Mouse (Mus musculus) megakaryocyte, embryonic 14.5 days (primary cell): ENCODE measurements at regions not wholly inside any gene's neighbourhood (a gene's known extent, or its start where the extent isn't known, plus 50 kb on each side); places are given as distances from the start of the nearest gene placed in this dataset.

Experiments used
- H3K27me3 ChIP-seq: replicated peaks from 2 replicates; pipeline ENCODE3; 2012; ENCODE audit warnings: inconsistent platforms
- H3K36me3 ChIP-seq: replicated peaks from 2 replicates; pipeline ENCODE3; 2012; ENCODE audit warnings: low read length, inconsistent platforms, mixed read lengths
- H3K4me1 ChIP-seq: 2 replicates; pipeline ENCODE4 v1.6.1; 2012; ENCODE audit warnings: inconsistent platforms
- H3K4me3 ChIP-seq: replicated peaks from 2 replicates; pipeline ENCODE3; 2012; ENCODE audit warnings: moderate library complexity, mild to moderate bottlenecking, inconsistent platforms
- H3K9me3 ChIP-seq: 2 replicates; pipeline ENCODE4 v1.6.1; 2012; ENCODE audit warnings: inconsistent platforms
- FLI1 ChIP-seq: IDR thresholded peaks from 2 replicates; pipeline ENCODE4 v1.6.1; 2012; ENCODE audit warnings: low read length, inconsistent platforms, mixed read lengths
- GATA1 ChIP-seq: IDR thresholded peaks from 3 replicates; pipeline ENCODE4 v1.6.1; 2012; ENCODE audit warnings: mixed read lengths, low read length, inconsistent platforms, borderline replicate concordance

- Histone ChIP-seq H3K4me1 (no peaks in the 10 kb centered on the region), H3K9me3 (peaks cover 4% of the 10 kb centered on the region), H3K4me3 (no peak overlapping the region), H3K27me3 (no peaks in the 10 kb centered on the region), H3K36me3 (no peaks in the 10 kb centered on the region)
- TF ChIP-seq GATA1 (no peak), FLI1 (no peak)
These were observed 213.8 kb upstream of the Fbxl7 start for GRCm38 (mm10) chr15:27109130-27109529.

- no peak overlapping the region for H3K4me3 ChIP-seq
- H3K9me3 ChIP-seq: no peaks in the 10 kb centered on the region; the same call in 1 of the 2 replicates
- no peak for TF ChIP-seq GATA1
- no peak for TF ChIP-seq FLI1
- H3K4me1 ChIP-seq: no peaks in the 10 kb centered on the region
- H3K36me3 ChIP-seq: no peaks in the 10 kb centered on the region
- H3K27me3 ChIP-seq: no peaks in the 10 kb centered on the region
These were observed 234.3 kb upstream of the Fbxl7 start for GRCm38 (mm10) chr15:27129697-27130096.

- Histone ChIP-seq H3K27me3 (no peaks in the 10 kb centered on the region), H3K4me3 (no peak overlapping the region), H3K36me3 (no peaks in the 10 kb centered on the region), H3K4me1 (no peaks in the 10 kb centered on the region), H3K9me3 (no peaks in the 10 kb centered on the region)
- no peak for TF ChIP-seq GATA1
- TF ChIP-seq FLI1: no peak
These were observed 237.4 kb upstream of the Fbxl7 start for GRCm38 (mm10) chr15:27132761-27133160.

GRCm38 (mm10) chr15:27137580-27137979 is 242.2 kb upstream of the Fbxl7 start:
- Histone ChIP-seq H3K4me1 (no peaks in the 10 kb centered on the region), H3K9me3 (no peaks in the 10 kb centered on the region), H3K36me3 (no peaks in the 10 kb centered on the region), H3K4me3 (no peak overlapping the region), H3K27me3 (no peaks in the 10 kb centered on the region)
- TF ChIP-seq GATA1 (no peak), FLI1 (no peak)

- no peaks in the 10 kb centered on the region for H3K9me3 ChIP-seq
- no peak for TF ChIP-seq FLI1
- TF ChIP-seq GATA1: no peak
- H3K27me3 ChIP-seq: no peaks in the 10 kb centered on the region
- H3K4me3 ChIP-seq: no peak overlapping the region
- H3K4me1 ChIP-seq: no peaks in the 10 kb centered on the region
- no peaks in the 10 kb centered on the region for H3K36me3 ChIP-seq
These were observed 250.5 kb upstream of the Fbxl7 start for GRCm38 (mm10) chr15:27145860-27146259.

- H3K36me3 ChIP-seq: no peaks in the 10 kb centered on the region
These were observed 265.6 kb upstream of the Fbxl7 start for GRCm38 (mm10) chr15:27160986-27161385.

GRCm38 (mm10) chr15:27167484-27167883 is 272.1 kb upstream of the Fbxl7 start:
- Histone ChIP-seq H3K4me3 (no peak overlapping the region), H3K4me1 (no peaks in the 10 kb centered on the region)
- TF ChIP-seq GATA1 (no peak), FLI1 (no peak)

More at GRCm38 (mm10) chr15:27160986-27161385, 265.6 kb upstream of the Fbxl7 start:
- no peak overlapping the region for H3K4me3 ChIP-seq
- TF ChIP-seq GATA1 (no peak), FLI1 (no peak)
- H3K27me3 ChIP-seq: no peaks in the 10 kb centered on the region
- 0 out of 2 replicates have a peak, but pooled peaks cover 2% of the 10 kb centered on the region for H3K9me3 ChIP-seq
- H3K4me1 ChIP-seq: no peaks in the 10 kb centered on the region

GRCm38 (mm10) chr15:27169846-27170245 is 274.5 kb upstream of the Fbxl7 start:
- Histone ChIP-seq H3K9me3 (0 out of 2 replicates have a peak, but pooled peaks cover 3% of the 10 kb centered on the region), H3K4me1 (no peaks in the 10 kb centered on the region), H3K4me3 (no peak overlapping the region), H3K27me3 (no peaks in the 10 kb centered on the region), H3K36me3 (no peaks in the 10 kb centered on the region)
- TF ChIP-seq FLI1: no peak
- no peak for TF ChIP-seq GATA1

More at GRCm38 (mm10) chr15:27167484-27167883, 272.1 kb upstream of the Fbxl7 start:
- Histone ChIP-seq H3K36me3 (no peaks in the 10 kb centered on the region), H3K9me3 (0 out of 2 replicates have a peak, but pooled peaks cover 3% of the 10 kb centered on the region), H3K27me3 (no peaks in the 10 kb centered on the region)

GRCm38 (mm10) chr15:27173506-27173905 is 278.1 kb upstream of the Fbxl7 start:
- Histone ChIP-seq H3K27me3 (no peaks in the 10 kb centered on the region), H3K4me3 (no peak overlapping the region), H3K36me3 (no peaks in the 10 kb centered on the region), H3K4me1 (no peaks in the 10 kb centered on the region), H3K9me3 (no peaks in the 10 kb centered on the region)
- no peak for TF ChIP-seq FLI1
- no peak for TF ChIP-seq GATA1

GRCm38 (mm10) chr15:27178084-27178935 is 282.9 kb upstream of the Fbxl7 start:
- Histone ChIP-seq H3K4me3 (no peak overlapping the region), H3K36me3 (no peaks in the 10 kb centered on the region), H3K9me3 (no peaks in the 10 kb centered on the region), H3K4me1 (no peaks in the 10 kb centered on the region), H3K27me3 (no peaks in the 10 kb centered on the region)
- no peak for TF ChIP-seq GATA1
- TF ChIP-seq FLI1: no peak
